Mouse (Mus musculus): ENCODE results near the gene Hspa12b.
"Not testable (repeated sequence)": the region's sequence is repeated elsewhere in the genome, so short reads cannot be mapped to it uniquely, and the experiment has no call there.

Hspa12b gene

GRCm38 (mm10) chr2:131127161-131127730 is at the start of gene Hspa12b:
Gene Hspa12b, plus strand, starts transcription at chr2:131127280.
- no peak for DNase-seq

- DNase-seq, result no peak
Measured at GRCm38 (mm10) chr2:131080507-131080906, 46.6 kb upstream of the Hspa12b start.

GRCm38 (mm10) chr2:131084206-131084605 is 42.9 kb upstream of the Hspa12b start:
- DNase-seq, result no peak

GRCm38 (mm10) chr2:131086667-131087390 is 40.3 kb upstream of the Hspa12b start, which contains the start of gene Siglec1:
Gene Siglec1, minus strand, starts transcription at chr2:131086765.
- DNase-seq, result no peak

- DNase-seq, result no peak
Measured at GRCm38 (mm10) chr2:131088581-131088980, 38.5 kb upstream of the Hspa12b start.

- DNase-seq, result no peak
Measured at GRCm38 (mm10) chr2:131089634-131090033, 37.4 kb upstream of the Hspa12b start.

GRCm38 (mm10) chr2:131090852-131091251 is 36.2 kb upstream of the Hspa12b start:
- DNase-seq, result no peak

GRCm38 (mm10) chr2:131093577-131093976 is 33.5 kb upstream of the Hspa12b start:
- DNase-seq, result no peak

GRCm38 (mm10) chr2:131094823-131095222 is 32.3 kb upstream of the Hspa12b start:
- DNase-seq, result peak; percentile 81 to 83

- DNase-seq, result no peak
Measured at GRCm38 (mm10) chr2:131096101-131096795, 30.8 kb upstream of the Hspa12b start.

GRCm38 (mm10) chr2:131097087-131097486 is 30.0 kb upstream of the Hspa12b start:
- no peak for DNase-seq

- no peak for DNase-seq
Measured at GRCm38 (mm10) chr2:131101530-131101929, 25.6 kb upstream of the Hspa12b start.

GRCm38 (mm10) chr2:131104021-131104420 is 23.1 kb upstream of the Hspa12b start:
- no peak for DNase-seq

- DNase-seq, result not testable (repeated sequence)
Measured at GRCm38 (mm10) chr2:131105061-131105460, 22.0 kb upstream of the Hspa12b start.

GRCm38 (mm10) chr2:131105989-131106388 is 21.1 kb upstream of the Hspa12b start:
- no peak for DNase-seq

GRCm38 (mm10) chr2:131118968-131119574 is 8.0 kb upstream of the Hspa12b start:
- no peak for DNase-seq

- DNase-seq, result no peak
Measured at GRCm38 (mm10) chr2:131124166-131124565, 2.9 kb upstream of the Hspa12b start.

GRCm38 (mm10) chr2:131125157-131125963 is 1.7 kb upstream of the Hspa12b start:
- no peak for DNase-seq

- no peak for DNase-seq
Measured at GRCm38 (mm10) chr2:131125964-131126815, 890 bp upstream of the Hspa12b start.

- no peak for DNase-seq
Measured at GRCm38 (mm10) chr2:131128211-131128610, 1.1 kb downstream of the Hspa12b start.

GRCm38 (mm10) chr2:131128636-131129157 is 1.6 kb downstream of the Hspa12b start:
- DNase-seq, result no peak
